Comparison of ENCODE assay signal across 24 mouse cellular contexts in the genomic region with DNA sequence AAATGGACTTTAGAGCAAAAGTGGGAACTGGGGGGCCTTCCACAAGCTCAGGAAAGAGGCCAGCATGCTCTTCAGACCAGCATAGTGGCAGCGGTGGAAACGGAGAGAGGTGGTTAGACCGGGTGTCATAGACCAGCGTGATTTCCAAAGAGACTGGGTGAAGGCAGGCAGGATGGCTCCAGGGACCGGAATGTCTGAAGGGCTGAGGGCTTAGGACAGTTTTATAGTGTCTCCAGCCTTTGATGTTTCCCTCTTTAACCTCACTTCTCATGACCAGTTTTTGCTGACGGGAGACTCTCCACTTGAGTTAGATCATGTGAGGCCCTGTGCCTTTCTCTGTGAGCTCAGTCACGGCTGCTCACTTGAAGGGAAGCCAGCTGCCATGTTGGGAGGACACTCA. TPM values are rescaled to one million over a fixed set of nuclear protein-coding genes. Genes with fewer than 3 reads are reported as not detected.
DNase-seq lines count a peak whose midpoint lies in the region; ATAC-seq lines count a peak whose summit lies in the region.
"Had no signal": no experiment of that assay in that cellular context is flagged by ENCODE, and none has a peak within 500 bp of the region (broad histone marks: within the 10 kb centered on the region; RNA-seq: fewer than 3 reads in every experiment).

No protein-coding gene starts in this region.

- no peaks in the 10 kb centered on the region for H3K36me3 ChIP-seq in forebrain, embryonic 13.5 days (ENCODE audit: poor library complexity, severe bottlenecking)
- H3K36me3 ChIP-seq in forebrain, embryonic 15.5 days: no peaks in the 10 kb centered on the region
- no peaks in the 10 kb centered on the region for H3K36me3 ChIP-seq in hindbrain, embryonic 14.5 days (replicated peaks; ENCODE audit: control insufficient read depth, insufficient read depth)
- no peaks in the 10 kb centered on the region for H3K36me3 ChIP-seq in hindbrain, embryonic 10.5 days
- H3K36me3 ChIP-seq in neural tube, embryonic 13.5 days: no peaks in the 10 kb centered on the region
- H3K36me3 ChIP-seq: G1E; intestine, embryonic 15.5 days; limb, embryonic 15.5 days; stomach, embryonic 15.5 days had no signal

- WGBS in forebrain, embryonic 13.5 days: 88% methylated on average over 7 of the region's 7 CpGs
- WGBS in forebrain, embryonic 15.5 days: 88% methylated on average over 7 of the region's 7 CpGs
- 91% methylated on average over 7 of the region's 7 CpGs for WGBS in hindbrain, embryonic 14.5 days
- whole genome bisulfite sequencing in hindbrain, embryonic 10.5 days: 90% methylated on average over 7 of the region's 7 CpGs
- WGBS in neural tube, embryonic 13.5 days: 85% methylated on average over 7 of the region's 7 CpGs

- H3K27ac ChIP-seq in forebrain, embryonic 13.5 days: no peak overlapping the region
- H3K27ac ChIP-seq in forebrain, embryonic 15.5 days (replicated peaks): no peak overlapping the region
- no peak overlapping the region for H3K27ac ChIP-seq in hindbrain, embryonic 14.5 days
- no peak overlapping the region for H3K27ac ChIP-seq in hindbrain, embryonic 10.5 days
- no peak overlapping the region for H3K27ac ChIP-seq in neural tube, embryonic 13.5 days (replicated peaks)
- H3K27ac ChIP-seq: intestine, embryonic 15.5 days; limb, embryonic 15.5 days; liver, embryonic 14.5 days; stomach, embryonic 15.5 days had no signal

- no peaks in the 10 kb centered on the region for H3K27me3 ChIP-seq in forebrain, embryonic 13.5 days
- no peaks in the 10 kb centered on the region for H3K27me3 ChIP-seq in forebrain, embryonic 15.5 days
- H3K27me3 ChIP-seq in hindbrain, embryonic 14.5 days (ENCODE audit: control insufficient read depth, insufficient read depth, low read length): no peaks in the 10 kb centered on the region
- peaks cover 14% of the 10 kb centered on the region for H3K27me3 ChIP-seq in hindbrain, embryonic 10.5 days (ENCODE audit: insufficient read depth, poor library complexity, severe bottlenecking)
- no peaks in the 10 kb centered on the region for H3K27me3 ChIP-seq in neural tube, embryonic 13.5 days
- H3K27me3 ChIP-seq: intestine, embryonic 15.5 days; limb, embryonic 15.5 days; stomach, embryonic 15.5 days had no signal

- no peak for ATAC-seq in forebrain, embryonic 13.5 days
- no peak for ATAC-seq in forebrain, embryonic 15.5 days (replicated peaks)
- ATAC-seq in hindbrain, embryonic 14.5 days (ENCODE audit: low FRiP score): no peak
- no peak for ATAC-seq in neural tube, embryonic 13.5 days (ENCODE audit: low read depth)
- ATAC-seq: intestine, embryonic 15.5 days; Patski had no signal

- 0 out of 2 replicates have a peak overlapping the region, but pooled peaks have one; percentile 8 for H3K9ac ChIP-seq in forebrain, embryonic 13.5 days
- no peak overlapping the region for H3K9ac ChIP-seq in forebrain, embryonic 15.5 days (replicated peaks)
- no peak overlapping the region for H3K9ac ChIP-seq in hindbrain, embryonic 14.5 days
- H3K9ac ChIP-seq in neural tube, embryonic 13.5 days: no peak overlapping the region
- H3K9ac ChIP-seq: intestine, embryonic 15.5 days; limb, embryonic 15.5 days; liver, embryonic 14.5 days; lung, embryonic 14.5 days; stomach, embryonic 15.5 days had no signal

- H3K9me3 ChIP-seq in forebrain, embryonic 13.5 days (replicated peaks): no peaks in the 10 kb centered on the region
- no peaks in the 10 kb centered on the region for H3K9me3 ChIP-seq in forebrain, embryonic 15.5 days
- no peaks in the 10 kb centered on the region for H3K9me3 ChIP-seq in hindbrain, embryonic 14.5 days (ENCODE audit: control insufficient read depth, low read length)
- H3K9me3 ChIP-seq in hindbrain, embryonic 10.5 days: no peaks in the 10 kb centered on the region
- no peaks in the 10 kb centered on the region for H3K9me3 ChIP-seq in neural tube, embryonic 13.5 days
- H3K9me3 ChIP-seq: G1E; intestine, embryonic 15.5 days; limb, embryonic 15.5 days; stomach, embryonic 15.5 days had no signal

- DNase-seq in hindbrain, embryonic 14.5 days (ENCODE audit: low spot score): no peak
- no peak for DNase-seq in hindbrain, embryonic 10.5 days (ENCODE audit: low spot score)
- no peak for DNase-seq in neural tube, embryonic 10.5 days (ENCODE audit: extremely low spot score, low spot score)
- no peak for DNase-seq in ovary, postnatal 36 days (ENCODE audit: low spot score)
- DNase-seq: adrenal gland, adult 2 months; cerebellum, adult 11-12 months; cerebellum, postnatal 25 days; gastrocnemius, postnatal 36 days; kidney, adult 9 months; kidney, postnatal 14 days; layer of hippocampus, postnatal 36 days; lung, embryonic 14.5 days; right cerebral cortex, adult 18-20 months; thymus, postnatal 25 days had no signal

- H3K4me3 ChIP-seq in forebrain, embryonic 13.5 days: no peak overlapping the region
- H3K4me3 ChIP-seq in forebrain, embryonic 15.5 days: no peak overlapping the region
- no peak overlapping the region for H3K4me3 ChIP-seq in hindbrain, embryonic 14.5 days (replicated peaks; ENCODE audit: low read length)
- H3K4me3 ChIP-seq in hindbrain, embryonic 10.5 days: no peak overlapping the region
- no peak overlapping the region for H3K4me3 ChIP-seq in neural tube, embryonic 13.5 days
- H3K4me3 ChIP-seq: intestine, embryonic 15.5 days; limb, embryonic 15.5 days; megakaryocyte, embryonic 14.5 days; stomach, embryonic 15.5 days had no signal

- H3K4me1 ChIP-seq in forebrain, embryonic 13.5 days: peaks cover 42% of the 10 kb centered on the region
- peaks cover 38% of the 10 kb centered on the region for H3K4me1 ChIP-seq in forebrain, embryonic 15.5 days
- peaks cover 26% of the 10 kb centered on the region for H3K4me1 ChIP-seq in hindbrain, embryonic 14.5 days (replicated peaks; ENCODE audit: control insufficient read depth, insufficient read depth, low read length)
- peaks cover 27% of the 10 kb centered on the region for H3K4me1 ChIP-seq in hindbrain, embryonic 10.5 days (replicated peaks)
- H3K4me1 ChIP-seq in neural tube, embryonic 13.5 days (replicated peaks): peaks cover 42% of the 10 kb centered on the region
- H3K4me1 ChIP-seq: stomach, embryonic 15.5 days had no signal

- peak overlapping the region; percentile 80 for H3K4me2 ChIP-seq in forebrain, embryonic 13.5 days
- no peak overlapping the region for H3K4me2 ChIP-seq in forebrain, embryonic 15.5 days (replicated peaks)
- H3K4me2 ChIP-seq in hindbrain, embryonic 14.5 days (replicated peaks): peak overlapping the region; percentile 7; the same call in 1 of the 2 replicates
- H3K4me2 ChIP-seq in neural tube, embryonic 13.5 days: peak overlapping the region; percentile 75; the same call in 1 of the 2 replicates
- H3K4me2 ChIP-seq: intestine, embryonic 15.5 days; limb, embryonic 15.5 days; lung, embryonic 14.5 days; stomach, embryonic 15.5 days had no signal

RNA-seq across cellular contexts. Expression of gene Slc36a4, which starts 2.1 kb away (rescaled TPM):
- polyA plus RNA-seq in forebrain, embryonic 13.5 days (2015; fragmentation: Nextera tagmentation; extraction: Ambion mirVana): 21.5 and 23.5 TPM in 2 replicates
- 28.6 and 29.8 TPM in 2 replicates for polyA plus RNA-seq in forebrain, embryonic 15.5 days (2015; fragmentation: Nextera tagmentation; extraction: Ambion mirVana)
- polyA plus RNA-seq in hindbrain, embryonic 14.5 days (2014; fragmentation: Nextera tagmentation; extraction: Ambion mirVana): 41.1 and 48.1 TPM in 2 replicates
- polyA plus RNA-seq in hindbrain, embryonic 10.5 days (2016; fragmentation: Nextera tagmentation; extraction: Ambion mirVana): 11.3 and 12.4 TPM in 2 replicates
- 18.8 and 23.4 TPM in 2 replicates for polyA plus RNA-seq in neural tube, embryonic 13.5 days (2015; fragmentation: Nextera tagmentation; extraction: Ambion mirVana)
- polyA plus RNA-seq: G1E had no signal
